ENCODE assay signal across 8 mouse cellular contexts in the genomic region with DNA sequence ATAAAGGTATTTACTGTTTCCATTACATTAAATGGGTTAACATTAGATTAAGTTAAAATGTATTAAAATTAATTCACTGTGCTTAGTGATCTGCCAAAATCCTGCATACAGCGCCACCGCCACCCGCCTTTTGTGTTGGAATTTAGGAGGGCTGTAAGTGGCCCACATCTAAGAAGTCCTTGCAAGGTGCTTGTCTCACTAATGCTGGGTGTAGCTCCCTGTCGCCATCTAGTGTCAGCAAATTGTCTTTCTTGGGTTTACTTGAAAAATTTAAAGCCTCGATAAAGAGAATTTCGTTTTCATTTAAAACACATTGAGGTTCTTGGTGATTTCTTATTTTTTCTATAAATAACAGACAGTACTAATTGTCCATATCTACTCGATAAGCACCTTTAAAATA. TPM values are rescaled to one million over a fixed set of nuclear protein-coding genes. Genes with fewer than 3 reads are reported as not detected.
DNase-seq lines count a peak whose midpoint lies in the region; ATAC-seq and TF ChIP-seq lines count a peak whose summit lies in the region.

No protein-coding gene starts in this region.

- 32% methylated on average over 7 of the region's 7 CpGs for WGBS in midbrain, embryonic 14.5 days
- 28% methylated on average over 7 of the region's 7 CpGs for WGBS in midbrain, embryonic 15.5 days

- H3K36me3 ChIP-seq in midbrain, embryonic 14.5 days (ENCODE audit: control insufficient read depth, insufficient read depth, low read length) = peaks cover 55% of the 10 kb centered on the region
- peaks cover 8% of the 10 kb centered on the region; the same call in 1 of the 2 replicates for H3K36me3 ChIP-seq in midbrain, embryonic 15.5 days (replicated peaks)

- no peak overlapping the region for H3K4me3 ChIP-seq in midbrain, embryonic 14.5 days (replicated peaks; ENCODE audit: low read depth, low read length)
- no peak overlapping the region for H3K4me3 ChIP-seq in midbrain, embryonic 15.5 days
- no peak overlapping the region for H3K4me3 ChIP-seq in cortical plate, adult 2 months (ENCODE audit: insufficient read depth, low read length)

- H3K27me3 ChIP-seq in midbrain, embryonic 14.5 days (ENCODE audit: control insufficient read depth, insufficient read depth, low read length) = no peaks in the 10 kb centered on the region
- H3K27me3 ChIP-seq in midbrain, embryonic 15.5 days (replicated peaks) = no peaks in the 10 kb centered on the region

- no peak for ATAC-seq in midbrain, embryonic 14.5 days (ENCODE audit: low FRiP score, low TSS enrichment)
- no peak for ATAC-seq in midbrain, embryonic 15.5 days (replicated peaks)
- peak; percentile 70 to 72; a peak in 2 of 4 replicates for ATAC-seq in hematopoietic stem cell, adult 5-6 weeks (replicated peaks in 1 of 2; ENCODE audit: insufficient read depth in 1 of 2, low FRiP score in 2 of 2, low TSS enrichment in 1 of 2, low read depth in 1 of 2, poor library complexity in 2 of 2, severe bottlenecking in 2 of 2)
- ATAC-seq in neutrophil, adult 5-6 weeks (ENCODE audit: extremely low read depth, insufficient number of reproducible peaks, low FRiP score, poor library complexity, severe bottlenecking) = peak; percentile 62

- peak; percentile 88 for DNase-seq in midbrain, embryonic 14.5 days
- DNase-seq in WW6 (ENCODE audit: low read depth, low spot score) = peak; percentile 22
- peak; percentile 76 to 87 for DNase-seq in left cerebral cortex, postnatal 25 days (ENCODE audit: low spot score in 2 of 2)
- peak; percentile 41 for DNase-seq in yolk sac, embryonic 10.5 days (ENCODE audit: low spot score)

- TF ChIP-seq POLR2A in cortical plate, adult 2 months (IDR thresholded peaks at IDR 0.05; ENCODE audit: extremely low read depth, insufficient read depth, low read length) = no peak

- peak; percentile 72 for TF ChIP-seq CTCF in cortical plate, adult 2 months (IDR thresholded peaks at IDR 0.05; ENCODE audit: extremely low read depth, insufficient read depth, low read length)

- no peaks in the 10 kb centered on the region for H3K9me3 ChIP-seq in midbrain, embryonic 14.5 days (ENCODE audit: control insufficient read depth, low read length)
- no peaks in the 10 kb centered on the region for H3K9me3 ChIP-seq in midbrain, embryonic 15.5 days

- H3K27ac ChIP-seq in midbrain, embryonic 14.5 days (replicated peaks; ENCODE audit: low read depth, low read length) = no peak overlapping the region
- H3K27ac ChIP-seq in midbrain, embryonic 15.5 days = no peak overlapping the region
- no peak overlapping the region for H3K27ac ChIP-seq in cortical plate, adult 2 months (ENCODE audit: insufficient read depth, low read length)

- no peaks in the 10 kb centered on the region for H3K4me1 ChIP-seq in midbrain, embryonic 14.5 days (ENCODE audit: control insufficient read depth, insufficient read depth, low read length)
- 0 out of 2 replicates have a peak, but pooled peaks cover 4% of the 10 kb centered on the region for H3K4me1 ChIP-seq in midbrain, embryonic 15.5 days
- H3K4me1 ChIP-seq in cortical plate, adult 2 months (ENCODE audit: control insufficient read depth, insufficient read depth, low read length) = peaks cover 13% of the 10 kb centered on the region

- intact Hi-C loops in left cerebral cortex, postnatal 25 days (cut with DNase I) = loop anchor here (1.0 kb wide), 1 partner anchor 114 kb away; no protein-coding TSS in a partner anchor

- no peak overlapping the region for H3K9ac ChIP-seq in midbrain, embryonic 14.5 days (replicated peaks; ENCODE audit: low read length)
- no peak overlapping the region for H3K9ac ChIP-seq in midbrain, embryonic 15.5 days

- no peak overlapping the region for H3K4me2 ChIP-seq in midbrain, embryonic 14.5 days (ENCODE audit: low read length)
- no peak overlapping the region for H3K4me2 ChIP-seq in midbrain, embryonic 15.5 days

RNA-seq across cellular contexts. Expression of a gene that starts 35.6 kb away (rescaled TPM):
- 0.08 TPM in 1 of 2 replicates, not detected in the other for polyA plus RNA-seq in midbrain, embryonic 14.5 days (2014; fragmentation: Nextera tagmentation; extraction: Ambion mirVana)
- polyA plus RNA-seq in midbrain, embryonic 15.5 days (2015; fragmentation: Nextera tagmentation; extraction: Ambion mirVana) = 0.05 and 0.06 TPM in 2 replicates
- 0.08 and 0.09 TPM in 2 replicates for polyA plus RNA-seq in cortical plate, adult 2 months (2012; rRNA removed)
- 0.10 and 0.25 TPM in 2 replicates for total RNA-seq in hematopoietic stem cell, adult 5-6 weeks (2017)
- under 1 TPM; 0.25 to 0.30 TPM for total RNA-seq in left cerebral cortex, postnatal 25 days (2021)
- total RNA-seq in neutrophil, adult 5-6 weeks (2017) = 0.47 and 0.74 TPM in 2 replicates

RNA-seq across cellular contexts. Expression of a gene that starts 54.3 kb away (rescaled TPM):
- 10.3 and 10.6 TPM in 2 replicates for polyA plus RNA-seq in midbrain, embryonic 14.5 days (2014; fragmentation: Nextera tagmentation; extraction: Ambion mirVana)
- polyA plus RNA-seq in midbrain, embryonic 15.5 days (2015; fragmentation: Nextera tagmentation; extraction: Ambion mirVana) = 10.1 and 10.4 TPM in 2 replicates
- 68.2 and 69.3 TPM in 2 replicates for polyA plus RNA-seq in cortical plate, adult 2 months (2012; rRNA removed)
- total RNA-seq in hematopoietic stem cell, adult 5-6 weeks (2017) = 13.7 and 14.6 TPM in 2 replicates
- 100 to 1,000 TPM; 163 to 171 TPM for total RNA-seq in left cerebral cortex, postnatal 25 days (2021)
- total RNA-seq in neutrophil, adult 5-6 weeks (2017) = 28.9 and 34.6 TPM in 2 replicates

Comparison
In these comparisons a context has a peak if more than half of its experiments do, and no peak if none do; other contexts are left out.
1. ATAC-seq: peak in hematopoietic stem cell, adult 5-6 weeks (2 of 2) and neutrophil, adult 5-6 weeks (single experiment); none in midbrain, embryonic 14.5 days (single experiment) and midbrain, embryonic 15.5 days (single experiment).
2. DNase-seq: peak in every context shown above with its lines; median percentile 88 in midbrain, embryonic 14.5 days; 82 in left cerebral cortex, postnatal 25 days; 41 in yolk sac, embryonic 10.5 days; 22 in WW6.